Mouse (Mus musculus): ENCODE results near the gene Mad2l1.

Mad2l1 gene

DNA sequence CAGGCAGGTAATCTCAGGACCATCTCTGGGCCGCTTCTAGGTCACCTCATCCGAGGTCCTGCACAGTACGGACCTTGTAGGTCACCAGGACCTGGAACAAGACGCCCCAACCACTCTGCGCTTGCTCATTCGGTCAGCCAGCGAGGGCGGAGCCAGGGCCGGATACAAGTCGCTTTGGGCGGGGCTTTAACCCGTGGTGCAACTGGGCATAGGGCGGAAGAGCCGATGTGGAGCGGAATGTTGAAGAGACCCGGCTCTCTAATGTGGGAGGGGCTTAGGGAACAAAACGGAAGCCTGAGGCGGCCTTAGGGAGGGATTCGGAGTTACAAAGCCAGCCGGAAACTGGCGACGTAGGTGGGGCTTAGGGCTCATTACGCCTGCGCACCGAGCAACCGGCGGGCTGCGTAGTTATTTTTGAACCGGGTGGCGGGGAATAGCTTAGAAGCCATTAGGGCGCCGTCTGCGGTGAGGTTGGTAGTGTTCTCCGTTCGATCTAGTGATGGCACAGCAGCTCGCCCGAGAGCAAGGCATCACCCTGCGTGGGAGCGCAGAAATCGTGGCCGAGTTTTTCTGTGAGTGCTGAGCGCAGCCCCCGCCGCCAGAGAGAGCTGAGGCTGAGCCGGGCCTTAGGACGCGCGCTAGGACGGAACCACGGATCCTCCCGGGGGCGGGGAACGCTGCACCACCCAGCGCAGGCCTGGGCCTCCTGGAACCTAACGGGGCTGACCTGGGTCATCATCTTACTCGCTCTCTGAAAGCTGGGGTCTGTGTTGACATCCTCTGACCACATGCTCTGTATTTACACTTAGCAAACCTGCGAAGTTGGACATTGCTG, at the start of gene Mad2l1:
Gene Mad2l1, plus strand, starts transcription at position 363 of the 835 bp plus-strand sequence.
- DNase-seq (ENCODE audit: low read depth, low spot score): peak; percentile 100

DNA sequence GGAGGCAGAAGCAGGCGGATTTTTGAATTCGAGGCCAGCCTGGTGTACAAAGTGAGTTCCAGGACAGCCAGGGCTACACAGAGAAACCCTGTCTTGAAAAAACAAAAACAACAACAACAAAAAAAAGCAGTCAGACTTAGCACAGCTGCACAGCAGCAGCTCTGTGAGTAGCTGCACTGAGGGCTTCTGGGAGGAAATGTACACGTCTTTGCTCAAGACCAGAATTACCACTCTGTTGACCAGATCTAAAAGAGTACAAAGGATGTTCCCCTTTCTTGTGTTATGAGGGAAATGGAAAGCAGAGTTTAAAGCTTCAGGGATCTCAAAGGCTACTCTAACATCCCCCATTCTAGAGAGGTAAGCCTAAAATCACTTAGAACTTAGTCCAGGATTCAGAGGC, 41.5 kb upstream of the Mad2l1 start:
- DNase-seq (ENCODE audit: low read depth, low spot score): no peak

DNA sequence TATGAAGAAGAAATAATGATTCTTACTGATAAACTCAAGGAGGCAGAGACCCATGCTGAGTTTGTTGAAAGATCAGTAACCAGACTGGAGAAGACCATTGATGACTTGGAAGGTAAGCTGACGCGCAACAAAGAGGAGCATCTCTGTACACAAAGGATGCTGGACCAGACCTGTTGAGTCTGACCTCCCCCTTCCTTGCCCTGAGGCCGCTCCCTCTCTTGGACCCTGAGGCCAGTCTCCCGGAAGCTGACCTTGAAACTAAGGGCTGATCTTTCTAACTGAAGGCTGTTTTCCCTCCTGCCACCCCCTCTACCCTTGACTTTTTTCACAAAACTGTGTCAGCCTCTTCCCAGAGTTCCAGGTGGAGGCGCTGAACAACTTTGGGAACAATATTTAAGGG, 18.8 kb upstream of the Mad2l1 start:
- no peak for DNase-seq (ENCODE audit: low read depth, low spot score)

DNA sequence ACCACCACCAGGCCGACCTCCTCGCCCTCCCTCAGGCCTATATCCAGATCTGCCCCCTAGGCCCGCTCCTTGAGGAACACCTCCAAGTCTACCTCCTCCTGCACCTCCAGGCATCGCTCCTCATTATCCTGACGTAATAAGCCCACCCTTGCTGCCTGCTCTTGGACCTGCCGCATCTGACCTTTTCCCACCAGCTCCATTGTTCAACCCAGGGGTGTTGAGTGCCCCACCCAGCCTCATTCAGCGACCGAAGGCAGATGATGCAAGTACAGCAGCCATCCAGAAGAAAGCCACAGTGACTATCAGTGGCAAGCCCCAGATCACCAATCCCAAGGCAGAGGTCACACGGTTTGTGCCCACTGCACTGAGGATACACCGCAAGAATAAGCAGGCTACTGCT, 6.8 kb upstream of the Mad2l1 start:
- no peak for DNase-seq (ENCODE audit: low read depth, low spot score)

DNA sequence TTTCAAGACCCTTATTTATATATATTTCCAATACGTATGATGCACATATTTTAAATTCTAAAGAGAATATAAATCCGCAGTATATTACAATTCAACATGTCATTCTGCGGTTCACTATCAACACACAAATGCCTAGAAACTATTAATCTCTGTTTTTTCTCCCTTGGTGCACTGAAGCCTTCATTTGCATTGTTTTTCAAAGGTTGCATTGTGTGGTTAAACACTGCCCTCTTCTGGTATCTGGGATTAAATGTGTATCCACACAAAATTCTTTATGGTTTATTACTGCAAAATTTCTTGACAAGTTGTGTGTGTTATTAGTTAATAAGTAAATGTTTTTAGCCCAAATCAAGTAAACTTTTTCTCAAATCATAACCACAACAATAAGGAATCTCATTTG, 1.9 kb upstream of the Mad2l1 start:
- peak; percentile 65 for DNase-seq (ENCODE audit: low read depth, low spot score)

DNA sequence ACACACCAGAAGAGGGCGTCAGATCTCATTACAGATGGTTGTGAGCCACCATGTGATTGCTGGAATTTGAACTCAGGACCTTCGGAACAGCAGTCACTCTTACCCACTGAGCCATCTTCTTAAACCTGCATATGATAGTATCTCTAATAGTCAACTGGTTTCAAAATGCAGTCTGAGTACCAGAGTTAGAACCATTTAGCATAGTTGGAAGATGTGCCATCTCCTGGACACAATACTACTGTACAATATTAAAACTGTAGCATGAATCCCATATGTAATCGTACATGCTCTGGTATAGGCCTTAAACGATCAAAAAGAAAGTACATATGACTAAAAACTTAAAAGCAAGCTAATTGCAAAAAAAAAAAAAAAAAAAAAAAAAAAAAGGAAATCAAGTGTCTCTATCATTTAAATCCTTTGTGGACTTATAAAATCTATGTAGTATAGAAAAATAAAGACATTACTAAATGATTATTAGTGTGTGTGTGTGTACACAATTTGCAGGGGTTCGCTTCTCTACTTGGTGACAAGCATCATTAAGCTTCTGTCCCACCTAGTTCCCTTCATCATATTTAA, 736 bp upstream of the Mad2l1 start:
- DNase-seq (ENCODE audit: low read depth, low spot score): peak; percentile 2

DNA sequence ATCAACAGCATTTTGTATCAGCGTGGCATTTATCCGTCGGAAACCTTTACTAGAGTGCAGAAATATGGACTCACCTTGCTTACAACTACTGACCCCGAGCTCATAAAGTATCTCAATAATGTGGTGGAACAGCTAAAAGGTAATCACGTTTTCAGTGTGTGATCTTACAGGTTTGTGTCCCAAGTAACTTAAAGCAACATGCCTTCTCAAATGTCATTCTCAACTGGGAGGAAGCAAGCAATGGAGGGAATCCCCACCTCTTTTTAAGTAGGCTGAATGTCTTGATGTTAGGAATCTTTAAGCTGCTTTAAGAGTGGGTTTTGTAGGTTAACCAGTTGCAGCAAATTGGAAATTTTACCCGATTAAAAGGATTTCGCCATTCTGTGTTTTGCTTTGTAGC, 776 bp downstream of the Mad2l1 start:
- no peak for DNase-seq (ENCODE audit: low read depth, low spot score)

DNA sequence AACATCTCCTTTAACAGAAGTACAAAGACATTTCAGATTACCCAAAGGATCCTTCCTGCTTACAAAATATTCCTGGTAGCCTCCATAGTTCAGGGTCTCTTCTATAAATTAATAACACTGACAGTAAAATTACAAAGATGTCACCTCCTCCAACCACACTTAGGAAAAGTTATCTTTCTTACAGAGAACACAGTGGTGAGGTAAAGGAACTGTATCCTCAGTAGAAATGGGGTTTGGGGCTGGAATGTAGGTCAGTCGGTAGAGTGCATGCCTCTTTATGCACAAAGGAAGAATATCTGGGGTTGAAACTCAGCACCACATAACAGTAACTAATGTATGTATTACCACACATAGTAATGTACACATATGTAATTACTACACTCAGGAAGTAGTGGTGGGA, 24.8 kb downstream of the Mad2l1 start, which contains the start of gene Vmn1r32:
Gene Vmn1r32, minus strand, starts transcription at position 101 of the 400 bp plus-strand sequence.
- DNase-seq (ENCODE audit: low read depth, low spot score): no peak

DNA sequence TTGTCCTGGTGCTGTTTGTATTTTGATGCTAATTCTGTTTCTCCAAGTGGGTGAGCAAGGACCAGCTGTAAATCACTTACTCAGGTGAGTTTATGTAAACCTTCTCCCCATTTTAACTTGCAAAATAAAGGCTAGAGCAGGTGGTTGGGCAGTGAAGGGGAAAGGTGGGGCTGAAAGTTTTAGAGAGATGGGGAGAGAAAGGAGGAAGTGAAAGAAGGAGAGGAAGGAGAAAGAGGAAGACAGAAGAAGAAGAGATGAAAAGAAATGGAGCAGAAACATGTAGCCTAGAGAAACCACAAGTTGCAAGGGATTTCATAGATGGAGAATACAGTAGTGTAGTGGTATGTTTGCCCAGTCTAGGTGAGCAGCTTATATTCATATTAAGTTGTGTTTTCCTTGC, 60.6 kb downstream of the Mad2l1 start:
- no peak for DNase-seq (ENCODE audit: low read depth, low spot score)

Measured in brain, adult 2 months (tissue).